Mouse (Mus musculus) neural tube, embryonic 15.5 days (tissue): Measurements from ENCODE around the gene Tesmin. TPM values are rescaled to one million over a fixed set of nuclear protein-coding genes. Genes with fewer than 3 reads are reported as not detected.

Experiments used
- ATAC-seq: fragments of 200-750 bp; cut with Nextera tagmentation; 2 replicates; pipeline ENCODE4 v1.8.0; 2017; ENCODE audit warnings: mild to moderate bottlenecking, moderate TSS enrichment, moderate library complexity; ENCODE audit not compliant: low FRiP score
- H3K27ac ChIP-seq: fragments of 300-500 bp; sonication (generic); replicated peaks from 2 replicates; pipeline ENCODE4 v1.5.1; 2015; ENCODE audit warnings: mild to moderate bottlenecking, inconsistent platforms
- H3K27me3 ChIP-seq: fragments of 300-500 bp; sonication (generic); replicated peaks from 2 replicates; pipeline ENCODE4 v1.6.1; 2015; ENCODE audit warnings: inconsistent platforms
- H3K36me3 ChIP-seq: fragments of 300-500 bp; sonication (generic); 2 replicates; pipeline ENCODE4 v1.6.1; 2015; ENCODE audit warnings: inconsistent platforms
- H3K4me1 ChIP-seq: fragments of 300-500 bp; sonication (generic); 2 replicates; pipeline ENCODE4 v1.6.1; 2015; ENCODE audit warnings: inconsistent platforms
- H3K4me2 ChIP-seq: fragments of 300-500 bp; sonication (generic); 2 replicates; pipeline ENCODE4 v1.6.1; 2015; ENCODE audit warnings: inconsistent platforms, mild to moderate bottlenecking, moderate library complexity
- H3K4me3 ChIP-seq: fragments of 300-500 bp; sonication (generic); replicated peaks from 2 replicates; pipeline ENCODE4 v1.5.1; 2015; ENCODE audit warnings: mild to moderate bottlenecking, inconsistent platforms
- H3K9ac ChIP-seq: fragments of 300-500 bp; sonication (generic); replicated peaks from 2 replicates; pipeline ENCODE4 v1.6.1; 2015; ENCODE audit warnings: mild to moderate bottlenecking, inconsistent platforms
- H3K9me3 ChIP-seq: fragments of 300-500 bp; sonication (generic); replicated peaks from 2 replicates; pipeline ENCODE4 v1.6.1; 2016; ENCODE audit warnings: inconsistent platforms
- WGBS: fragments of 180-500 bp; shearing (Covaris S2); methylation state at CpG from one replicate; pipeline ENCODE4 v1.1.7; 2015; ENCODE audit warnings: mixed read lengths; 5-methylcytosine and 5-hydroxymethylcytosine counted together
- polyA plus RNA-seq: library from polyadenylated mRNA; unstranded; fragments of >200 nt; fragmentation: Nextera tagmentation; extraction: Ambion mirVana; gene quantifications from 2 replicates; pipeline ENCODE4 v1.2.1, GENCODE M21; 2015

Gene Tesmin
- polyA plus RNA-seq, 1 experiment from 2014 or later, result 0.33 TPM

- Histone ChIP-seq H3K4me2 (no peak overlapping the region), H3K36me3 (no peaks in the 10 kb centered on the region), H3K9ac (no peak overlapping the region), H3K9me3 (no peaks in the 10 kb centered on the region), H3K27ac (no peak overlapping the region), H3K27me3 (no peaks in the 10 kb centered on the region), H3K4me1 (peaks cover 13% of the 10 kb centered on the region), H3K4me3 (no peak overlapping the region)
- 91% methylated on average over 4 of the region's 4 CpGs for WGBS
- no peak for ATAC-seq
These were observed 11.4 kb downstream of the Tesmin start for GRCm38 (mm10) chr19:3400057-3400456.

DNA sequence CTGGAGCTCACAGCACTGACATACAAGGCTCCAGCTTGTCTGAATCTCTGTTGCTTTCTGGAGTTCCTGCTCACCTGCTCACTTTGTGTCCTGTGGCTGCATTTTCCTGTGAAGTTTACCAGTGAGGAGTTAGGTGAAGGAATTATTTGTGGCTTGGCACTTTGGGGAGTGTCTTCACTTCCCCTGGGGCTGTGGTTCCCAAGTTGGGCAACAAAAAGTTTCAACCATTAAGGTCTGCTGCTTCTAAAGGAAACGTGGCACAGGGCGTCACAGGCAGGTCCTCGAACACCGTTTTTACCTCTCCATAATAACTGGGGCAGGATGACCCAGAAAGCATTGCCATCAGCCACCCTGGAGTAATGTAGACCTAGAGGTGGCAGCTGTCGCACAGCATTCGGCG is 12.8 kb downstream of the Tesmin start:
- H3K9me3 ChIP-seq, result no peaks in the 10 kb centered on the region
- H3K4me1 ChIP-seq, result peaks cover 13% of the 10 kb centered on the region
- no peak overlapping the region for H3K9ac ChIP-seq
- WGBS, result 81% methylated on average over 7 of the region's 7 CpGs
- no peaks in the 10 kb centered on the region for H3K36me3 ChIP-seq
- H3K27me3 ChIP-seq, result no peaks in the 10 kb centered on the region
- H3K4me2 ChIP-seq, result no peak overlapping the region
- no peak overlapping the region for H3K27ac ChIP-seq
- H3K4me3 ChIP-seq, result no peak overlapping the region
- no peak for ATAC-seq

DNA sequence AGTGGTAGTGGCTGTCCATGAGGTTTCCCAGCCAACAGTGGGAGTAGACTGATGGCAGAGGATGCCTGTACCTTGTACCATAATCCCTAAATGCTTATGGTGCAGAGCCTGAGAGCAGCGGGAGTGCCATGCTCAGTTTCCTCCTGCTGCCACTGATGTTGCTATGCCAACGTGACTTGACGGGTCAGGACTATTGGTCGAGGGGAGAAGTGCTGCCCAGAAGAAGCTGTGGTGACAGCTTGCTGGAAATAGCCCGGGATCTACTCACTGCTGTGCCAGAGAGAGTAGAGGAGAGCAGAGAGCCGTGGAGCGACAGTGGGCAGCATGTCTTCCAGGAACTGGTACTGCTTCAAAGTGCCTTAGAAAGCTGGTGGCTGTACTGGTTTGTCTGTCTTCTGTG is 13.3 kb downstream of the Tesmin start:
- ATAC-seq, result peak; percentile 17; the same call in 1 of the 2 replicates
- no peaks in the 10 kb centered on the region for H3K9me3 ChIP-seq
- no peaks in the 10 kb centered on the region for H3K36me3 ChIP-seq
- H3K4me1 ChIP-seq, result peaks cover 13% of the 10 kb centered on the region
- no peaks in the 10 kb centered on the region for H3K27me3 ChIP-seq
- no peak overlapping the region for H3K4me3 ChIP-seq
- WGBS, result 48% methylated on average over 7 of the region's 7 CpGs
- no peak overlapping the region for H3K4me2 ChIP-seq
- no peak overlapping the region for H3K27ac ChIP-seq
- H3K9ac ChIP-seq, result no peak overlapping the region

- no peak overlapping the region for H3K9ac ChIP-seq
- no peak overlapping the region for H3K4me3 ChIP-seq
- H3K9me3 ChIP-seq, result no peaks in the 10 kb centered on the region
- H3K36me3 ChIP-seq, result no peaks in the 10 kb centered on the region
- H3K4me1 ChIP-seq, result peaks cover 13% of the 10 kb centered on the region
- ATAC-seq, result peak; percentile 57; the same call in 1 of the 2 replicates
- H3K27ac ChIP-seq, result no peak overlapping the region
- no peak overlapping the region for H3K4me2 ChIP-seq
- WGBS, result 53% methylated on average over 6 of the region's 6 CpGs
- H3K27me3 ChIP-seq, result no peaks in the 10 kb centered on the region
These were observed 13.7 kb downstream of the Tesmin start for GRCm38 (mm10) chr19:3402390-3402789.

DNA sequence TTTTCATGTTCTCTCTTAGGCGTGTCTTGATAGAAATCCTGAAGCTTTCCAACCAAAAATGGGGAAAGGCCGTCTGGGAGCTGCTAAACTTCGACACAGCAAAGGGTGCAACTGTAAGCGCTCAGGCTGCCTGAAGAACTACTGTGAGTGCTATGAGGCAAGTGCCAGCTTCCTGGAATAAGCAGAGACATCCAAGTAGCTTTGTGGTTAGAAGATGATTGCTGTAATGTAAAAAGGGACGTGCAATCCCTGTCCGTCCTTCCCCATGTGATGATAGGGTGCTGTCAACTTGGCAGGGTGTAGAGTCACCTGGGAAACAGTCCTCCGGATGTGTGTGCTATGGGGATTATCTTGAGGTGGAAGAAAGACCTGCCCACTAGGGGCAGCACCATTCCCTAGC is 15.4 kb downstream of the Tesmin start:
- Histone ChIP-seq H3K4me1 (peaks cover 13% of the 10 kb centered on the region), H3K27ac (no peak overlapping the region), H3K4me2 (no peak overlapping the region), H3K27me3 (no peaks in the 10 kb centered on the region), H3K4me3 (no peak overlapping the region), H3K9me3 (no peaks in the 10 kb centered on the region), H3K9ac (no peak overlapping the region), H3K36me3 (no peaks in the 10 kb centered on the region)
- no peak for ATAC-seq
- 86% methylated on average over 7 of the region's 7 CpGs for WGBS

- no peaks in the 10 kb centered on the region for H3K36me3 ChIP-seq
These were observed 17.0 kb downstream of the Tesmin start for GRCm38 (mm10) chr19:3405531-3406281.

GRCm38 (mm10) chr19:3414268-3414733 is 25.6 kb downstream of the Tesmin start, which contains the start of gene Gal:
Gene Gal, minus strand, starts transcription at chr19:3414544.
- peaks cover 48% of the 10 kb centered on the region for H3K27me3 ChIP-seq
- no peak for ATAC-seq
- H3K27ac ChIP-seq, result no peak within 1 kb of the TSS
- H3K9me3 ChIP-seq, result no peaks in the 10 kb centered on the region
- H3K36me3 ChIP-seq, result no peaks in the 10 kb centered on the region
- H3K4me3 ChIP-seq, result peak within 1 kb of the TSS; percentile 35
- peak within 1 kb of the TSS; percentile 66 for H3K4me2 ChIP-seq
- 2% methylated on average over 37 of the region's 37 CpGs for WGBS
- peaks cover 16% of the 10 kb centered on the region for H3K4me1 ChIP-seq
- H3K9ac ChIP-seq, result peak within 1 kb of the TSS; percentile 33

More at GRCm38 (mm10) chr19:3405531-3406281, 17.0 kb downstream of the Tesmin start:
- Histone ChIP-seq H3K9ac (no peak overlapping the region), H3K9me3 (no peaks in the 10 kb centered on the region), H3K27me3 (no peaks in the 10 kb centered on the region), H3K27ac (no peak overlapping the region), H3K4me2 (no peak overlapping the region), H3K4me1 (peaks cover 13% of the 10 kb centered on the region), H3K4me3 (no peak overlapping the region)
- no peak for ATAC-seq
- WGBS, result 64% methylated on average over 1 of the region's 1 CpGs

DNA sequence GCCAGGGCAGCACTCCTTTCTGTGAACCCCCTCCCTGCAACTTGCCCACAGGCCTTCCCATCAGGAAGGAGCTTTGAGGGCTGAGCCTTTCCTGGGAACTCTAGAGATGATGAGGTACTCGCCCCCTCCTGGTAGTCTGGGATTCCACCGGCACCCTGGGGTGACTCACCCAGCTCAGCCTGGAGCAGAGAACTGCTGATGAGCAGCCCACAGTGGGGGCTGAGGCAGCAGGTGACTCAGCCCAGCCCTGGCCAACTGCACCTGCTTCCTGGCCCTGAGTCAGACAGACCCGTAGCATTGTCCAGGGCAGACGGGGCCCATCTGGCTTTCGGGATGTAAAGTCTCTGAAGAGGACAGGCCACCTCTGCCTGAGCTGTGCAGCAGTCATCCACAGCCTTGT is 30.6 kb downstream of the Tesmin start:
- 51% methylated on average over 5 of the region's 5 CpGs for WGBS
- Histone ChIP-seq H3K27me3 (peaks cover 23% of the 10 kb centered on the region), H3K4me2 (no peak overlapping the region), H3K36me3 (no peaks in the 10 kb centered on the region), H3K9ac (no peak overlapping the region), H3K9me3 (no peaks in the 10 kb centered on the region), H3K27ac (no peak overlapping the region), H3K4me1 (peaks cover 5% of the 10 kb centered on the region), H3K4me3 (no peak overlapping the region)
- ATAC-seq, result no peak

- no peak overlapping the region for H3K27ac ChIP-seq
- no peaks in the 10 kb centered on the region for H3K36me3 ChIP-seq
- H3K4me1 ChIP-seq, result no peaks in the 10 kb centered on the region
- H3K9ac ChIP-seq, result no peak overlapping the region
- no peaks in the 10 kb centered on the region for H3K27me3 ChIP-seq
- no peak overlapping the region for H3K4me3 ChIP-seq
- H3K4me2 ChIP-seq, result no peak overlapping the region
- ATAC-seq, result no peak
- no peaks in the 10 kb centered on the region for H3K9me3 ChIP-seq
- 20% methylated on average over 6 of the region's 6 CpGs for WGBS
These were observed 33.8 kb downstream of the Tesmin start for GRCm38 (mm10) chr19:3422488-3422887.

GRCm38 (mm10) chr19:3422981-3423380 is 34.3 kb downstream of the Tesmin start:
- Histone ChIP-seq H3K27ac (no peak overlapping the region), H3K9me3 (no peaks in the 10 kb centered on the region), H3K4me1 (no peaks in the 10 kb centered on the region), H3K36me3 (no peaks in the 10 kb centered on the region), H3K4me3 (no peak overlapping the region), H3K27me3 (no peaks in the 10 kb centered on the region), H3K4me2 (no peak overlapping the region), H3K9ac (no peak overlapping the region)
- ATAC-seq, result no peak
- 51% methylated on average over 4 of the region's 4 CpGs for WGBS

- Histone ChIP-seq H3K4me3 (no peak overlapping the region), H3K9ac (no peak overlapping the region), H3K27me3 (no peaks in the 10 kb centered on the region), H3K4me1 (no peaks in the 10 kb centered on the region), H3K27ac (no peak overlapping the region), H3K9me3 (no peaks in the 10 kb centered on the region), H3K36me3 (no peaks in the 10 kb centered on the region), H3K4me2 (no peak overlapping the region)
- WGBS, result 83% methylated on average over 2 of the region's 2 CpGs
- ATAC-seq, result no peak
These were observed 35.6 kb downstream of the Tesmin start for GRCm38 (mm10) chr19:3424214-3424613.

DNA sequence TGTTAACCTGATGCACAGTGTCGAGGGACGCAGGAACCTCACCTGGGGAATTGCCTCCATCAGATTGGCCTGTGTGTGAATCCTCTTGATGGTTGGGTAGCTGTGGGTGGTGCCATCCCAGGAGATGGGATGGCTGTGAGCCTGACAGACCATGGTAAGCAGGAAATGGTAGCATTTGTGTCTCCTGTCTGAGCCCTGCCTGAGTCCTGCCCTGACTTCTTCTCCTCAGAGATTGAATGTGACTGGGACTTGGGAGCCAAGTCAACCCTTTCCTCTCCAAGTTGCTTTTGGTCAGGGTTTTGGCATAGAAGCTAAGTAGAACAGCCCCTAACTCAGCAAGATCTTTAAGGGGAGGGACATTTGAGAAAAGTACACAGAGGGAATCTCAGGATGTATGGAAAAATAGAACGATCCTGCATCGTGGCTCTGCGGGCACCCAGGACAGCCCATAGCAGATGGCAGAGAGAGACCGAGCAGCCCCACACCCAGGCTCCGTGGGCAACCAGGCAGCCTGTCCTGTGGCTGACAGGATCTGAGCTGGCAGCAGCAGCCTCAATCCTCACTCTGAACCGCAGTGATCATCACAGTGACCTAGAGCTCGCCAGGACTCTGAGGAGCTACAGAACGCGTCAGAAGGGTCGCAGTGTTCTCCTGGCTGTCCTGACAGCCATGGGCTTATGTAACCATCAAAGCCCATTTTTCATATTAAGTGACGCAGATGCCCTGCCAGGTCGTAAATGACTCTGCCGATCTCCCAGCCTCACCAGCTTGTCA is 39.6 kb downstream of the Tesmin start:
- H3K4me3 ChIP-seq, result no peak overlapping the region
- ATAC-seq, result no peak
- H3K4me2 ChIP-seq, result no peak overlapping the region
- H3K27ac ChIP-seq, result no peak overlapping the region
- no peaks in the 10 kb centered on the region; the same call in 1 of the 2 replicates for H3K4me1 ChIP-seq
- no peaks in the 10 kb centered on the region for H3K27me3 ChIP-seq
- H3K36me3 ChIP-seq, result no peaks in the 10 kb centered on the region
- no peaks in the 10 kb centered on the region for H3K9me3 ChIP-seq
- 79% methylated on average over 15 of the region's 15 CpGs for WGBS
- no peak overlapping the region for H3K9ac ChIP-seq
